9 mouse cellular contexts compared by ENCODE assay signal in the genomic region with DNA sequence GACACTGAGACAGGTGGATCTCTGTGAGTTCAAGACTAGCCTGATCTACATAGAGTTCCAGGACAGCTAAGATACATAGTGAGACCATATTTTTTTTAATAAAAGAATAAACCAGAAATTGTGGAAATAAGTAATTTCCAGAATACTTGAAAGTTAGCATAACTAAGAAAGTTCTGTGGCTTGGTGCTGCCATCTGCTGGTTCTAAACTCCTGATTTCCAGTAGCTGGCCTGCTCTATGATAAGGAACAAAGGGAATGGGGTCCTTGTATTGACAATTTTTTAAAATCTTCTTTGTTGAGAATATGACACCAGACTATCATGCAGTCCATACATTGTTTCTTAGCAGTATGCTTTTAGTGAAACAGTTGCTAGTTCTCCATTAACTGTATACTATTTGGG. TPM values are rescaled to one million over a fixed set of nuclear protein-coding genes. Genes with fewer than 3 reads are reported as not detected.
DNase-seq lines count a peak whose midpoint lies in the region; ATAC-seq and TF ChIP-seq lines count a peak whose summit lies in the region.
"Had no signal": no experiment of that assay in that cellular context is flagged by ENCODE, and none has a peak within 500 bp of the region (broad histone marks: within the 10 kb centered on the region; RNA-seq: fewer than 3 reads in every experiment).

No protein-coding gene starts in this region.

- no peaks in the 10 kb centered on the region for H3K79me2 ChIP-seq in heart, adult 2 months (replicated peaks; ENCODE audit: control insufficient read depth, insufficient read depth, low read length)
- no peaks in the 10 kb centered on the region for H3K79me2 ChIP-seq in MEL (ENCODE audit: control insufficient read depth, insufficient read depth, low read length, poor library complexity)

- no peak for DNase-seq in heart, adult 2 months
- DNase-seq in heart, adult 9 months (ENCODE audit: low spot score in 2 of 2) = no peak
- no peak for DNase-seq in liver, embryonic 14.5 days (ENCODE audit: low read depth in 3 of 3, low spot score in 3 of 3)
- no peak for DNase-seq in liver, embryonic 11.5 days (ENCODE audit: low spot score)
- peak; percentile 60 for DNase-seq in MEL (ENCODE audit: low read depth, low spot score)
- peak; percentile 61 for DNase-seq in kidney, postnatal 0 days (ENCODE audit: low spot score)
- no peak for DNase-seq in yolk sac, embryonic 10.5 days (ENCODE audit: low spot score)

- H3K27ac ChIP-seq in heart, adult 2 months = no peak overlapping the region
- H3K27ac ChIP-seq in liver, embryonic 14.5 days = no peak overlapping the region
- no peak overlapping the region for H3K27ac ChIP-seq in liver, embryonic 11.5 days (ENCODE audit: low read depth, low read length)
- no peak overlapping the region for H3K27ac ChIP-seq in MEL (ENCODE audit: control insufficient read depth, low read depth, low read length)
- H3K27ac ChIP-seq in kidney, postnatal 0 days = no peak overlapping the region
- H3K27ac ChIP-seq in intestine, embryonic 15.5 days = no peak overlapping the region
- H3K27ac ChIP-seq: lung, embryonic 15.5 days had no signal

- no peaks in the 10 kb centered on the region for H3K27me3 ChIP-seq in heart, adult 2 months (ENCODE audit: control insufficient read depth, insufficient read depth, low read length)
- no peaks in the 10 kb centered on the region for H3K27me3 ChIP-seq in liver, embryonic 14.5 days (ENCODE audit: control insufficient read depth, insufficient read depth, low read length)
- H3K27me3 ChIP-seq in liver, embryonic 11.5 days (replicated peaks; ENCODE audit: control insufficient read depth, insufficient read depth, low read length) = no peaks in the 10 kb centered on the region
- H3K27me3 ChIP-seq in MEL (ENCODE audit: control insufficient read depth in 1 of 2, insufficient read depth in 2 of 2, low read length in 2 of 2) = no peaks in the 10 kb centered on the region
- H3K27me3 ChIP-seq in kidney, postnatal 0 days (ENCODE audit: insufficient read depth, low read length) = no peaks in the 10 kb centered on the region
- H3K27me3 ChIP-seq in intestine, embryonic 15.5 days (replicated peaks) = no peaks in the 10 kb centered on the region
- H3K27me3 ChIP-seq: lung, embryonic 15.5 days had no signal

- H3K4me3 ChIP-seq in heart, adult 2 months = no peak overlapping the region
- H3K4me3 ChIP-seq in liver, embryonic 14.5 days (ENCODE audit: insufficient read depth in 1 of 2, low read depth in 2 of 2, low read length in 2 of 2) = no peak overlapping the region
- no peak overlapping the region for H3K4me3 ChIP-seq in liver, embryonic 11.5 days (ENCODE audit: low read depth, low read length)
- H3K4me3 ChIP-seq in MEL (ENCODE audit: control insufficient read depth in 1 of 2, insufficient read depth in 1 of 2, low read depth in 2 of 2, low read length in 2 of 2) = no peak overlapping the region
- H3K4me3 ChIP-seq in kidney, postnatal 0 days (replicated peaks; ENCODE audit: low read depth, low read length) = no peak overlapping the region
- no peak overlapping the region for H3K4me3 ChIP-seq in intestine, embryonic 15.5 days (replicated peaks)
- H3K4me3 ChIP-seq: lung, embryonic 15.5 days had no signal

- no peak for ATAC-seq in liver, embryonic 14.5 days (ENCODE audit: insufficient read depth)
- no peak for ATAC-seq in liver, embryonic 11.5 days (replicated peaks; ENCODE audit: low FRiP score)
- ATAC-seq in kidney, postnatal 0 days (replicated peaks; ENCODE audit: low FRiP score, low read depth) = no peak
- ATAC-seq in intestine, embryonic 15.5 days = no peak

- H3K4me1 ChIP-seq in heart, adult 2 months (ENCODE audit: control insufficient read depth, insufficient read depth, low read length) = no peaks in the 10 kb centered on the region
- H3K4me1 ChIP-seq in liver, embryonic 14.5 days (replicated peaks; ENCODE audit: control insufficient read depth in 2 of 2, insufficient read depth in 2 of 2, low read length in 1 of 2) = no peaks in the 10 kb centered on the region
- H3K4me1 ChIP-seq in liver, embryonic 11.5 days (replicated peaks; ENCODE audit: control insufficient read depth, insufficient read depth, low read length) = no peaks in the 10 kb centered on the region
- H3K4me1 ChIP-seq in MEL (ENCODE audit: control insufficient read depth in 1 of 2, insufficient read depth in 2 of 2, low read length in 2 of 2) = no peaks in the 10 kb centered on the region
- H3K4me1 ChIP-seq in kidney, postnatal 0 days (replicated peaks; ENCODE audit: insufficient read depth, low read length) = no peaks in the 10 kb centered on the region
- no peaks in the 10 kb centered on the region for H3K4me1 ChIP-seq in intestine, embryonic 15.5 days (replicated peaks)
- H3K4me1 ChIP-seq: lung, embryonic 15.5 days had no signal

- no peak overlapping the region for H3K9ac ChIP-seq in heart, adult 2 months (ENCODE audit: low read depth, low read length)
- no peak overlapping the region for H3K9ac ChIP-seq in liver, embryonic 14.5 days (replicated peaks)
- H3K9ac ChIP-seq in liver, embryonic 11.5 days (ENCODE audit: low read depth, low read length) = no peak overlapping the region
- H3K9ac ChIP-seq in MEL (ENCODE audit: control insufficient read depth, low read depth, low read length, poor library complexity, severe bottlenecking) = no peak overlapping the region
- H3K9ac ChIP-seq in kidney, postnatal 0 days (ENCODE audit: low read depth, low read length) = no peak overlapping the region
- H3K9ac ChIP-seq in intestine, embryonic 15.5 days = no peak overlapping the region
- H3K9ac ChIP-seq: lung, embryonic 15.5 days had no signal

- TF ChIP-seq RAD21 in MEL (IDR thresholded peaks at IDR 0.05; ENCODE audit: low read depth, low read length) = peak; percentile 83

- H3K9me3 ChIP-seq in liver, embryonic 14.5 days (ENCODE audit: control insufficient read depth, low read length) = no peaks in the 10 kb centered on the region
- no peaks in the 10 kb centered on the region for H3K9me3 ChIP-seq in liver, embryonic 11.5 days (ENCODE audit: control insufficient read depth, low read length)
- H3K9me3 ChIP-seq in MEL (replicated peaks; ENCODE audit: insufficient read depth, low read length) = no peaks in the 10 kb centered on the region
- H3K9me3 ChIP-seq in kidney, postnatal 0 days (replicated peaks; ENCODE audit: low read length) = no peaks in the 10 kb centered on the region
- no peaks in the 10 kb centered on the region for H3K9me3 ChIP-seq in intestine, embryonic 15.5 days
- H3K9me3 ChIP-seq: lung, embryonic 15.5 days had no signal

- no peak overlapping the region for H3K4me2 ChIP-seq in liver, embryonic 14.5 days (ENCODE audit: low read depth)
- no peak overlapping the region for H3K4me2 ChIP-seq in liver, embryonic 11.5 days
- no peak overlapping the region for H3K4me2 ChIP-seq in kidney, postnatal 0 days (ENCODE audit: low read length)
- H3K4me2 ChIP-seq in intestine, embryonic 15.5 days (replicated peaks) = no peak overlapping the region
- H3K4me2 ChIP-seq: lung, embryonic 15.5 days had no signal

- intact Hi-C loops in heart, adult 2 months (cut with DNase I) = loop anchor here (1.0 to 2.0 kb wide), 2 partner anchors 114 to 149 kb away; no protein-coding TSS in a partner anchor

- H3K36me3 ChIP-seq in heart, adult 2 months (ENCODE audit: control insufficient read depth, insufficient read depth, low read length) = no peaks in the 10 kb centered on the region
- no peaks in the 10 kb centered on the region for H3K36me3 ChIP-seq in liver, embryonic 14.5 days (replicated peaks; ENCODE audit: control insufficient read depth, insufficient read depth, low read depth)
- peaks cover 11% of the 10 kb centered on the region for H3K36me3 ChIP-seq in liver, embryonic 11.5 days (ENCODE audit: control insufficient read depth, insufficient read depth, low read length)
- H3K36me3 ChIP-seq in MEL (ENCODE audit: control insufficient read depth in 1 of 2, insufficient read depth in 2 of 2, low read length in 2 of 2) = no peaks in the 10 kb centered on the region
- peaks cover 5% of the 10 kb centered on the region; the same call in 1 of the 2 replicates for H3K36me3 ChIP-seq in kidney, postnatal 0 days (ENCODE audit: insufficient read depth, low read length)
- H3K36me3 ChIP-seq in intestine, embryonic 15.5 days = peaks cover 8% of the 10 kb centered on the region; the same call in 1 of the 2 replicates

- no peak for TF ChIP-seq EP300 in heart, adult 2 months (IDR thresholded peaks at IDR 0.05; ENCODE audit: insufficient read depth, low read depth, low read length)
- no peak for TF ChIP-seq EP300 in liver, embryonic 14.5 days (IDR thresholded peaks at IDR 0.05; ENCODE audit: low read depth)
- no peak for TF ChIP-seq EP300 in MEL (IDR thresholded peaks at IDR 0.05; ENCODE audit: low read depth in 1 of 2, low read length in 2 of 2)

- TF ChIP-seq POLR2A in heart, adult 2 months (IDR thresholded peaks at IDR 0.05; ENCODE audit: insufficient read depth, low read depth, low read length) = no peak
- no peak for TF ChIP-seq POLR2A in MEL (IDR thresholded peaks at IDR 0.05; ENCODE audit: control insufficient read depth in 1 of 2, insufficient read depth in 1 of 2, low read depth in 1 of 2, low read length in 2 of 2, poor library complexity in 1 of 2)

- TF ChIP-seq CTCF in heart, adult 2 months (IDR thresholded peaks at IDR 0.05) = peak; percentile 68
- peak; percentile 18; the same call in 1 of the 2 replicates for TF ChIP-seq CTCF in liver, embryonic 14.5 days (IDR thresholded peaks at IDR 0.05; ENCODE audit: low read depth)
- TF ChIP-seq CTCF in MEL (IDR thresholded peaks at IDR 0.05 in 2 of 3, conservative IDR thresholded peaks at IDR 0.05 in 1 of 3; ENCODE audit: control insufficient read depth in 1 of 3, insufficient read depth in 1 of 3, low read depth in 2 of 3, low read length in 3 of 3, poor library complexity in 1 of 3, severe bottlenecking in 1 of 3) = peak; percentile 30 to 84 (median 54); a peak in 5 of 6 replicates
- peak; percentile 67 for TF ChIP-seq CTCF in kidney, postnatal 0 days (IDR thresholded peaks at IDR 0.05; ENCODE audit: low read depth)

RNA-seq across cellular contexts. Expression of a gene that starts 25.9 kb away (rescaled TPM):
- total RNA-seq in heart, adult 2 months (2021) = under 1 TPM; 0.05 to 0.08 TPM
- 0.23 and 0.37 TPM in 2 replicates for polyA plus RNA-seq in heart, adult 2 months (2012; rRNA removed)
- polyA plus RNA-seq in liver, embryonic 14.5 days (2012; rRNA removed) = 0.12 and 0.13 TPM in 2 replicates
- polyA plus RNA-seq in liver, embryonic 14.5 days (2014; fragmentation: Nextera tagmentation; extraction: Ambion mirVana) = 0.13 TPM in 2 replicates
- polyA plus RNA-seq in liver, embryonic 11.5 days (2014; fragmentation: Nextera tagmentation; extraction: Ambion mirVana) = 0.15 TPM in 1 of 2 replicates, not detected in the other
- 0.15 and 0.16 TPM in 2 replicates for total RNA-seq in MEL (2012; rRNA removed)
- 1 to 10 TPM in 1 of 2 experiments, not detected in 1; 1.3 TPM for polyA plus RNA-seq in MEL (2012; ENCODE audit: insufficient read depth in 1 of 2, insufficient read length in 2 of 2, low read depth in 1 of 2, low replicate concordance in 2 of 2, missing spikeins in 1 of 2)
- 0.32 and 0.55 TPM in 2 replicates for polyA plus RNA-seq in kidney, postnatal 0 days (2015; fragmentation: Nextera tagmentation; extraction: Ambion mirVana)
- polyA plus RNA-seq in intestine, embryonic 15.5 days (2015; fragmentation: Nextera tagmentation; extraction: Ambion mirVana) = 0.45 and 1.00 TPM in 2 replicates

RNA-seq across cellular contexts. Expression of a gene that starts 53.0 kb away (rescaled TPM):
- 10 to 100 TPM; 44.2 to 52.3 TPM for total RNA-seq in heart, adult 2 months (2021)
- polyA plus RNA-seq in heart, adult 2 months (2012; rRNA removed) = 62.1 and 67.1 TPM in 2 replicates
- 25.6 and 26.2 TPM in 2 replicates for polyA plus RNA-seq in liver, embryonic 14.5 days (2012; rRNA removed)
- 41.2 and 47.1 TPM in 2 replicates for polyA plus RNA-seq in liver, embryonic 14.5 days (2014; fragmentation: Nextera tagmentation; extraction: Ambion mirVana)
- polyA plus RNA-seq in liver, embryonic 11.5 days (2014; fragmentation: Nextera tagmentation; extraction: Ambion mirVana) = 113 and 123 TPM in 2 replicates
- total RNA-seq in MEL (2012; rRNA removed) = 113 and 131 TPM in 2 replicates
- polyA plus RNA-seq in MEL (2012; ENCODE audit: insufficient read depth in 1 of 2, insufficient read length in 2 of 2, low read depth in 1 of 2, low replicate concordance in 2 of 2, missing spikeins in 1 of 2) = 100 to 1,000 TPM in 1 of 2 experiments, not detected in 1; 124 TPM
- polyA plus RNA-seq in kidney, postnatal 0 days (2015; fragmentation: Nextera tagmentation; extraction: Ambion mirVana) = 135 and 138 TPM in 2 replicates
- 119 and 121 TPM in 2 replicates for polyA plus RNA-seq in intestine, embryonic 15.5 days (2015; fragmentation: Nextera tagmentation; extraction: Ambion mirVana)

Comparison
In these comparisons a context has a peak if more than half of its experiments do, and no peak if none do; other contexts are left out.
1. DNase-seq: peak in MEL (single experiment) and kidney, postnatal 0 days (single experiment); none in heart, adult 2 months (0 of 2), heart, adult 9 months (0 of 2), liver, embryonic 14.5 days (0 of 3), liver, embryonic 11.5 days (single experiment) and yolk sac, embryonic 10.5 days (single experiment).
2. CTCF ChIP-seq: peak in every context shown above with its lines; median percentile 68 in heart, adult 2 months; 67 in kidney, postnatal 0 days; 54 in MEL; 18 in liver, embryonic 14.5 days.